Mouse (Mus musculus) embryo, embryonic 10.5 days (tissue): ENCODE results near the gene Tmem168.
A peak's percentile ranks its signal among the peaks of the same experiment; 100 is the strongest.

Source experiments
- DNase-seq: peaks from one replicate; pipeline ENCODE4 v3.0.0-alpha.2; 2015; ENCODE audit warnings: low spot score

The Tmem168 gene

DNA sequence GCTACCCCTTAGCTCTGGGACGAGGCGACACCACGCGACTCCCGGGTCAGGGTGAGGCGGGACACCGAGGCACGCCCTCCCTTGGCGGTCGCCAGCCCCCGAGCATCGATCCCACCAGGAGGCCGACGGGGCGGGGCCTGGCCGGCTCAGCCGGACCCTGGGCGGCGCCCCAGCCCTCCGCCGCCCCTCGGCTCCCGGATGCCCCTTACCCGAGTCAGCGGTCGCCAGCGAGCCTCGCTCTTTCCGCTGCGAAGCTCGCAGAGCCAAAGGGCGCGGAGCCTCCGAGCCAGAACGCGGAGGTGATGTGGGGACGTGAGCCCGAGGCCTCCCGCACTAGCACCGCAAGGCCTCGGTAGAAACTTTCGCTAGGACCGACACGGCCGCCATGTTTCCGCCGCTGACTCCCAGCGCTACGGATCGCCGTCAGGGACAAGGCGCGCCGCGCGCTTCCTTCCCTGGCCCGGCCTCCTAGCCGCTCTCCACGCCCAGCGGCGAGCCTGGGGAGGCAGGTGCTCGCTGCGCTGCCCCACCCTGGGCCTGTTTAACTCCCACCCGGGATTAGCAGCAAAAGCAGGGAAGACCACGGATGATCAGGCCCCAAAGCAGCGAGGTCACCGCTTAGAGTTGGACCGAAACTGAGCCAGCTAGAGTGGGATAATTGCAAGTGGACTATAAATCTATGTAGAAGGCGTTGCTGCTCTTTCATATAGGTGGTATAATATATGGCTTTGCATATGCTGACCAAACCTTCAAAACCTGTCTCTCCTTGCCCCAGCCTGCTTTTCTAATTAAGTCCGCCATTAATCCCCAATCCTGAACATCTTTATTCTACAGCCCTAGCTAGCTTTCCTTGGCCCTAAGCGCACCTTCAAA lies at the start of gene Tmem168:
Gene Tmem168, minus strand, starts transcription at position 480 of the 873 bp plus-strand sequence.
- DNase-seq, result peak; percentile 89

DNA sequence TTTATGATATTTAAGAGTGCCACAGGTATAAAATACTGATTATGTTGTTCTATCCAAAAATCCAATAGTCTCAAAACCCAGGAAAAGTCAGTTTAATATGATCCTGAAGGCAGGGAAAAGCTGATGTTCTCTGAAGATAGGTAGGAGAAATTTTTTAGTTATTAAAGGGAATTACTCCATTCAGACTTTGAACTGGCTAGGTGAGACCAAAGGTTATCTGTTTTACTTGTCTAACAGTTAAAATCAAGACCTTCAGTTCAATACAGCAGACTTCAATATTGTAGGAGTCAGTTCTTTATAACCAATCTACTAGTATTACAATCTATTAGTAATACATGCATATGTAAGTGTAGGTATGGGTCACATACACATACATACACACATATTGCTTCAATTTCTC lies 46.2 kb upstream of the Tmem168 start:
- DNase-seq, result no peak

GRCm38 (mm10) chr6:13652284-13652683 lies 44.4 kb upstream of the Tmem168 start:
- DNase-seq, result no peak

DNA sequence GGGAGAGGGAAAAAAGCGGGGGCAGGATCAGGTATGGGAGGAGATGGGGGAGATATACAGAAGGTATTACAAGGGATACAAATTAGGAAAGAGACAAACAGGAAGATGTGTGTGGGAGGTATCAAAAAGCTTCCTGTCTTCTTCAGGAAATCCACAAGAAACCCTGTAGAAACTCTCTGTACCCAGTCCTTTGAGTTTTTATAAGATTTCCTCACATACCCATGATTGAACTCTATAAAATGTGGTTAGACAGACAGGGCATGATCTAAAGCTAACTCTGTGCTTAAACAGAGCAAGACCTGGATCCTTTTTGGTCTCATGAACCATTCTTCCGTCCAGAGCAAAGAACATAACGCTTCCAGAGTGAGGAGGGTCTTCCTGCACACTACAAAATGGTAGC lies 43.0 kb upstream of the Tmem168 start:
- DNase-seq, result no peak

GRCm38 (mm10) chr6:13648305-13648704 lies 40.4 kb upstream of the Tmem168 start:
- no peak for DNase-seq

DNA sequence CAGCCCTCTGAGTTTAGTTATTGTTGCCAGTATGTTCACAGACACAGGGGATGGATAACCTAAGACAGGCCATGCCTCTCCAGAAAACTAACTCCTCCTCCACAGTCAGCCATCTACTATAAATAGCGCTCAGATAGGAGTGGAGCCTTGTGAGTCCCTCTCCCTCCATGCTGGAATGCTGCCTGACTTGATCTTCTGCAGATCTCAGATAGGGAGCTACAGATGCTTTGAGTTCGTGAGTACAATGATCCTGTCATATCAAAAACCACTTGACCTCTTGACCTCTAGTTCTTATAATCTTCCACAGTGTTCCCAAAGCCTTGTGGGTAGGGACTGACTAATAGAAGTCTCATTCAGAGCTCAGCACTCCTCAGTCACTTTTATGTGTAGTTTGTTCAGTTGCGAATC lies 28.7 kb upstream of the Tmem168 start:
- peak; percentile 28 for DNase-seq

GRCm38 (mm10) chr6:13632571-13632970 lies 24.7 kb upstream of the Tmem168 start:
- DNase-seq, result no peak

GRCm38 (mm10) chr6:13630607-13631006 lies 22.7 kb upstream of the Tmem168 start:
- DNase-seq, result no peak

DNA sequence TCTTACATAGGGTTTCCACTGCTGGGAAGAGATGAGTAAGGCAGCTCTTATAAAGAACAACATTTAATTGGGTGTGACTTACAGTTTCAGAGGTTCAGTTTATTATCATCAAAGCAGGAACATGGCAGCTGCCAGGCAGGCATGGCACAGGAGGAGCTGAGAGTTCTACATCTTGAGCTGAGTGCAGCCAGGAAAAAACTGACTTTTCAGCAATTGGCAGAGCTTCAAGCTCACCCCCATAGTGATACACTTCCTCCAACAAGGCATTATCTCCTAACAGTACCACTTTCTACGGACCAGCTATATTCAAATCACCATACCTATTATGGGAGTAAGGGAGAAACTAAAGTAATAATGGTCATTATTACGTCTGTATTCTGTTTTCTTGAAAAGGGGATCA lies 11.7 kb upstream of the Tmem168 start:
- DNase-seq, result no peak

- no peak for DNase-seq
Observed at GRCm38 (mm10) chr6:13617110-13617509, 9.2 kb upstream of the Tmem168 start.

GRCm38 (mm10) chr6:13614568-13614967 lies 6.7 kb upstream of the Tmem168 start:
- no peak for DNase-seq

GRCm38 (mm10) chr6:13613671-13614070 lies 5.8 kb upstream of the Tmem168 start:
- DNase-seq, result peak; percentile 13

GRCm38 (mm10) chr6:13610869-13611268 lies 3.0 kb upstream of the Tmem168 start:
- no peak for DNase-seq

DNA sequence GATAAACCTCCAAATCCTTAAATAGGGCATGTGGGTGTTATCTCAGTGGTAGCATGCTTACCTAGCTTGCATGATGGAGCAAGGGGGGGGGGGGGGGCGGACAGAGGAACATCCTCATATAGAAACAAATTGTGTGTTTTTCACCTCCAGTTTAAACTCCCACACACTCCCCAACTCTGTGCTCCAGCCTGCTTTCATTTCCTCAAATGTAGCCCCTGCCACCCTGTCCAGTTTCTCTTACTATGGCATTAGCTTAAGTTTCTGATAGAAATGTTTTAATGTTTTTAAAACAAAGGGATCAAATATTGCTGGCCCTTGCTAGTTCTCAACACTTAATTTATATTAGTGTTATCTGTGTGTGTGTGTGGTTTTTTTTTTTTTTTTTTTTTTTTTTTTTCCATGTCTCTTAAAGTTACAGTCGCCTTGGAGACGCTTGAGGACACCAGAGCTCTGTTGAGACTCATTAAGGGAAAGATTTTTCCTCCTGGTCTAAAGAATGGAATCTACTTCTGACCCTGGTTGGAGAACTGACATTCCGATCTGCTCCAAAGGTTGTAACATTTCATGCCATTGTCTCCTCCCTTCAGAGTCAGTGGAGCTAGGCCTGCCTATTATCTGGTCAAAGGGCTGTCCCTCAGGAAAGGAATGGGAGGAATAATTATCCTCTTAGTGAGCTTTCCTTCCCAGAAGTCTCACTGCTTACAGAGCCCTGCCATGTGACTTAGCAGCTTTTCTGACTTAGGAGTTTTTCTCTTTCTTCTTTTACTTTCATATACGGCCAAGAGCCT lies 1.6 kb upstream of the Tmem168 start:
- DNase-seq, result peak; percentile 30

GRCm38 (mm10) chr6:13606921-13607620 lies 829 bp downstream of the Tmem168 start:
- no peak for DNase-seq

DNA sequence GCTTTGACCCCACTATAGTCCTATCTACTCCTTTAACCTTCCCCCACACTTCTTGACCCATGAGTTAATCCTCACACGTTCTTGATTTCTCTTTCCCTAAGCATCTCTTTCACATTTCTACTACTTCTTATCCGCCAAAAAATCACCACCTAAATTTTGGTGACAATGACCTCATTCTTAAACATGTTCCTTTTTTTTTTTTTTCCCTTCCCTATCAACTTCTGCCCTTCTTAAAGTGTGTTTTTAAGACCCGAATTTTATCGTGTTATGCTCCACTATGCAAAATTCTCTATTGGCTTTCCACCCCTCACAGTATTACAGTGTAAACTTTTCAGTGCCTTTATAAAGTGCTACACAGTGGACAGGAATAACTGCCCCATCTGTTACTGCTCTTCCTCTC lies 1.5 kb downstream of the Tmem168 start:
- no peak for DNase-seq

DNA sequence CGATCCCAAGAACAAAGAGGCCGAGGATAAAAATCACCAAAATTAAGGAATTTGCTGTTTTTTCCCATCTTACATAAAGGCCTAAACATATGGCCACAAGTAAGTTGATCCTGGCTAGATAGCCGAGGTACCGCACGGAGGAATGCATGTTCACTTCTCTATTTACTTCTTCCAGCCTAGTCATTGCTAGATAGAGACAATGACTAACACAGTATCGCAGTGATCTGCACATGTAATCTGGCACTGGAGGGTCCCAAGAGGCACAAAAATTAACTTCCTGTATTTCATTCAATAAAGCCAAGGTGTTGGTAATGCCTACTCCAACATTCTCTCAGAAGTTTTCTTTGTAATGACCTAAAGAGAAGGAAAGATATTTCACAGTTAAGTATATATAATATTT lies 4.8 kb downstream of the Tmem168 start:
- no peak for DNase-seq

DNA sequence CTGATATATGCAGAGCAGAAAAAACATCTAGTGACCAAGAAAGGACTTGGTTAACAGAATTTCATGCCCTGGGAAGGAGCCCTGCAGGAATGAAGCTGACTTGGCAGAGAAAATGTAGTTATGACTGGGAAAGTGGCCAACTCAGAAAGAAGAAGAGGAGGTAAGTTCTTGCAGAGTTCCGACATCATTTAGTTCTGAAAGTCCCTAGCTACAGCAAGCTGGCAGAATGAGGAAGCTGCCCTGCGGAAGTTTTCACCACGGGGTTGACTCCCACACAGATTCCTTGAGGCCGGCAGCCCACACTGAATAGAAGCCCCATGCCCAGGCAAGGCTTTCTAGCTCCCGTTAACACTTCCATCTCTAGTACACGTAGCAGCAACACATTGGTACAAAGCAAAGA lies 6.3 kb downstream of the Tmem168 start:
- no peak for DNase-seq

DNA sequence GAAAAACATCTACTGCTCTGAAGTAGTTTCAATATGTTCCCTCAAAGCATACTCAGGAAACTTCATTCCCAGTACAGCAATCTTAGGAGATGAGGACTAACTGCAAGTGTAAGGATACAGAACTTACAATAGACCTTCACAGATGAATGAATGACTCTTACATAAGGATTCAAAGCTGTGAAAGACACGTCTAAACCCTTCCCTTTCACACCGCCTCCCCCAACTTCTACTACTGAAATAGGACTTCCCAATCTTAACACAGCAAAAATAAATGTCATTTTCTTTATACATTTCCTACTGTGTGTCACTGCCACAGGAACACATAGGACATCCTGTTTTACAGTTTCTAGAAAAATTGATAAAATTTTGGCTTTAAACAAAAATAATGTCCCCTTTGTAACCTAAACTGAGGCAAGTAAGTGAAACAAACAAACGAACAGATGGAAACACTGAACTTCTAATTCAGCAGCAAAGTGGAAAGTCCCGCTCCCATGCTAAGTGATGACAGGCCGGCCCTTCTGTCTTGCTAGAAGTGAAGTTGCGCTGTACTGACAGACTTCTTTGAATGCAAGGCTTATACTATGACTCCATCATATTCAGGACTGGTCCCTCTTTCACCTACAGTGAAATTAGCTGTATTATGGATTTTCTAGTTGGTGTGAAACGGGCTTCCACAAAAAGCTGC lies 9.5 kb downstream of the Tmem168 start:
- DNase-seq, result no peak

DNA sequence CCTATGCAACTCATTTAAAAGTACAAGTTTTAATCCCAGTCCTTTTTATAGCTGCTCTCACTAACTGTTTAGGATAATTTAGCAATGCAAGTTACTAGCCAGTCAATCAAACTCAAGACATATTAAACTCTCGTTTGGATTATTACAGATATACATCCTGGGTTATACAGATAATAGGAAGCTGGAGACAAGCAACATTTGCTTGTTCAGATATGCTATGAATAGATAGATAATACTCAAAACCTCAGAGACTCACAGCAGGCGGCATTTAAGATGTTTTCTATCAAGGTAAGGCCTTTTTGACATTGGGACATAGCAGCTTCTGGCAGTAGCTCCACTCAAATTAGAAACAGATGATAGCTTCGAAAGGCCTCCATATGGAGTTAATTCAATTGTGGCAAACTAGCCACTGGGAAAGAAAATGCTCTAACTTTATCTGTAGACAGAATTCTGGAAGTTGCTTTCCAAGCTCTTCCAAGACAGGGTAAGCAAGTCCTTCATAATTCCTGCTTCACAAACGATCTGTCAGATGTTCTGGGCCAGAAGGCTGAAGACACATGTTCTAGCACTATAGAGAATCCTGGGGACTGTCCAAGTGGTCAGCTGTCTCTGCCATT lies 15.1 kb downstream of the Tmem168 start:
- peak; percentile 57 for DNase-seq

DNA sequence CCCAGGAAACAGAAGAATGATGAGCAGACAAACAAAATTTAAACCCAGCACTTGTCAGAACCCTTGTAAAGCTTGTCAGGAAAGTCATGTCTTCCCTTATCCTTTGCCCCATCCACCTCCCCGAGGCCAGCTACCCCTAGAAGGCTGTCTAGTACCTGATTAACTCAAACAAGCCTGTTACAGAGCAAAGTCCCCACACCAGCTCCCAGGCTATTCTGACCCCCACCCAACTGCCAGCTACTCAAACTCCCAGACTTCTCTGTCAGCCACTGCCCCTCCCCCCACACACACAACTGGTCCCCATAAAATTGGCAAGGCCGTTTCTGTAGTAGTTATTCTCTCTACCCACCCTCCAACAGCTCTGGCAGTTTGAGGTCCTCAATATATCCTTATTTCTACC lies 21.3 kb downstream of the Tmem168 start:
- DNase-seq, result no peak

DNA sequence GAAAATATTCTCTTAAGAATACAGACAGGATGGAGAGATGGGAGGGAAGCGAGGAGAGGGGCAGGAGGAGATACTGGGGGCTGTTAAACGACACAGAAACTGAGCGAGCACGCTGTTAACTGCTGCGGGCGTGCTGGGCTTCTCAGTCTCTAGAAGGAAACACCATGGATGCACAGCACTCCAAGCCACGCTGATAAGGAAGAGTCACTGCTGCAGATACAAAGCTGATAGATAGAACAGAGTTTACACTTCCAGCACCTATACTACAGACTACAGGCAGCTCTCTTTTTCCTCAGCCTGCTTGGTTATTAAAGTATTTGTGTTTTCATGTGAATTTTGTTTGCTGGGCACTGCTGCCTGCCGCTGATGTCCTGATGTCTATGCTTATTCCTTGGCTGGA lies 21.7 kb downstream of the Tmem168 start:
- no peak for DNase-seq
